Mouse (Mus musculus): ENCODE data around the gene Plekha6.

Gene Plekha6

DNA sequence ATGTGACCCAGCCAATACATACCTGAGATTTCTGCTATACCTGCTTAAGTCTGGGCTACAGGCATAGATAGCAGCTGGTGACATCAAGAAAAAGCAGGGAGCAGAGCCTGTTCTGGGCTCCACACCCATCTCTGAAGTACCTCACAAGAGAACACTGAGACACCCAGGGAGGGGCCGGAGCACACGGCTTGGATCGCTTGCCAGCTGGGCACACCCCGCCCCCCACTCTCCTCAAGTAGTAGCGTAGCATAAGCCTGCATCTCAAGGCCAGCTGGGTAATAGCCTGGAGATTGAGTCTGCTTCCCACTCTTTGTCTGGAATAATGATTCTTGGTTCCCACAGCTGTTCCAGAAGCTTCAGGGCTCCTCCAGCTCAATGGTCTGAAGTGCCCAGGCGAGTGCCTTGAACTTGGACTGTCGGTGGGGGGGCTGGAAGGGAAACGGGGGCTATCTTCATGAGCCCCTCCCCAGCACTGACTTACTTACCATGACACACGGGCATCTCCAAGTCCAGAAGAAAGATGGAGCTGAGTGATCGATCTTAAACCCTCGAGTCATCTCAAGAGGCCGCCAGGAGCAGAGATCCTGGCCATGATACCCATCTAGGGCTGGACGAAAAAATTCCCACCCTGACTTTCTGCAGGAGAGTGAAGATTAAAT is 157.4 kb downstream of the Plekha6 start, which contains the start of gene Kiss1:
Gene Kiss1, plus strand, starts transcription at position 609 of the 659 bp plus-strand sequence.
- no peak for DNase-seq (ENCODE audit: low read depth, low spot score)

GRCm38 (mm10) chr1:133323333-133323732 is 159.3 kb downstream of the Plekha6 start:
- no peak for DNase-seq (ENCODE audit: low read depth, low spot score)

DNA sequence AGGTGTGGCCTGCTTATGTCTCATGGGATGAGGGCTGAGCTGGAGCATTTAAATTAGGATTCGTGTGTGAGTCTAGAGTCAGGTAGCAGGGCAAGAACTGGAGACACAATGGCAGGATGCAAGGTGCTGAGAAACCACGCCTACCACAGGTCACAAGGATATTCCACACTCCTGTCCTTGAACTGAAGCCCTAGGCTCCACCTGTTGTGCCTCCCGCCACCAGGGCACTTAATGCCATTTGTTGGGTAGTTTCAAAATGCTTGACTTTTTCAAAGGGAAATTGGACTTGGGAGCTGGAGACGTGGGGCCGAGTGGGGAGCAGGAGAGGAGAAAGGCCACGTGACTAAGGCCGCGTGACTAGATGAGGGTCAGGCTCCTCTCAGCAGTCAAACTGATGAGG is 161.9 kb downstream of the Plekha6 start:
- DNase-seq (ENCODE audit: low read depth, low spot score), result peak; percentile 81

DNA sequence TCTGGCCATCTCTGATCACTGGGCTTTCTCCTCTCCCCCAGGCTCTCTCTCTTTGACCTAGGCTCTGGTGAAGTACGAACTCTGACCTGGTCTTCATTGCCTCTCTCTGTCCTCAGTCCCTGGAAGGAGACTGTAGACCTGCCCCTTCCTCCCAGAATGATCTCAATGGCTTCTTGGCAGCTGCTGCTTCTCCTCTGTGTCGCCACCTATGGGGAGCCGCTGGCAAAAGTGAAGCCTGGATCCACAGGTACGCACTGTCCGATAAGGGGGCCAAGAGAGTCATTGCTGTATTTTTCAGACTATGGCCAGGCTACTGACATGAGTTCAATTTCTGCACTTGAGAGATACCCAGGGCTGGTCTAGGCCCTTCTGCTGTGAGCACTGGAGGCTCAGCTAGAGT is 163.1 kb downstream of the Plekha6 start:
- peak; percentile 37 for DNase-seq (ENCODE audit: low read depth, low spot score)

GRCm38 (mm10) chr1:133328299-133328795 is 164.3 kb downstream of the Plekha6 start:
- DNase-seq (ENCODE audit: low read depth, low spot score), result no peak

DNA sequence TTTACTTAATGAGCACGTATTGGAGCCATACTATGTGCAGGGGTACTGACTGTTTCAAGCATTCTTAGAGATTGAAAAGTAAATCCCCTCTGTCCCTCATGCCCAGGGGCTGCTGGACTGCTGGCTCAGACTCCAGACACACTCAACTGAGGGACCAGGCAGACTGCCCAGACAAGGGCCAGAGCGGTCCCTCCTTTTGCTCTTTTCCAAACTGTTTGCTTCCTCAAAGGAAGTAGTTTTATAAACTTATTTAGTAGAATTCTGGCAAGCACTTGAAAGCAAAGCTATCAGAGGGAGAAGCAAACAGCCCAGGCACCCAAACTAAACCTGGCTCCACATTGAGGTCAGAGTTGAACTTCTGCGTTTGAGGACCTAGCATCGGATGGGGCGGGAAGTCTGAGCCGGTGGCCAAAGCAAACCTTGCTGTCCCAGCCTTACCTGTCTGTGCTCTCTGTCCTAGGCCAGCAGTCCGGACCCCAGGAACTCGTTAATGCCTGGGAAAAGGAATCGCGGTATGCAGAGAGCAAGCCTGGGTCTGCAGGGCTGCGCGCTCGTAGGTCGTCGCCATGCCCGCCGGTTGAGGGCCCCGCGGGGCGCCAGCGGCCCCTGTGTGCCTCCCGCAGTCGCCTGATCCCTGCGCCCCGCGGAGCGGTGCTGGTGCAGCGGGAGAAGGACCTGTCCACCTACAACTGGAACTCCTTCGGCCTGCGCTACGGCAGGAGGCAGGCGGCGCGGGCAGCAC is 165.1 kb downstream of the Plekha6 start:
- DNase-seq (ENCODE audit: low read depth, low spot score), result peak; percentile 56

DNA sequence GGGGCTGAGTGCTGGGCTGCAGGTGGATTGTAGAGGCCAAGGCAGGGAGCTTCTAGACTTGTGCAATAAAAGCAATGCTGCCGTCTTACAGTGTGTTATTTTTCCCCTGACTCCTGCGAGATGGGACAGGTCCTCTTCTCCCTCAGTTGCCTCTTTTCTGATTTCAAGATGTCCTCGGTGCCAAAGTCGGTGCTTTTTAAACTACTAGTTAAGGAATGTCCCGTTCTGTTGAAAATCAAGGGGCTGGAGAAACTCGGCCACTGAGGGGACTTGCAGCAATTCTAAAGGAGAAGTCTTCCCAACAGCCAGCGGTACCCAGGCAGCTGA is 165.6 kb downstream of the Plekha6 start:
- DNase-seq (ENCODE audit: low read depth, low spot score), result no peak

DNA sequence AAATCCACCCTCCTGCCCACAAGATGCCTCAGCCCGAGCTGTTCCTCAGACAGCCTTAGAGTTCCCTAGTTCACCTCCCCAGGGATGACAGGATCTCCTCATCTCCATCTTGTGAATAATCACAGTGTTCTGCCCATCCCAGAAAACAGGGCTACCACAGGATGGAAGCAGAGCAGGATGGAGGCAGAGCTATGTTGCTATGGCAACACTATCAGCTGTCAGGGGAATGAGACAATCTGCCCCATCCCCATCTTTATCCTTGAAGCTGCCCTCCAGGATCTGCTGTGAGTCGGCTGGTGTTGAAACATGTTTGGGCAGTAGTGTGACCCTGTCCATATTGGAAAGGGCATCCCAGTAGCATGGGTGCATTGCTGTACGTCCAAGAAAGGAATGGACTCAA is 167.1 kb downstream of the Plekha6 start:
- DNase-seq (ENCODE audit: low read depth, low spot score), result no peak

GRCm38 (mm10) chr1:133332656-133333430 is 168.8 kb downstream of the Plekha6 start:
- peak; percentile 62 for DNase-seq (ENCODE audit: low read depth, low spot score)

GRCm38 (mm10) chr1:133333937-133334336 is 169.9 kb downstream of the Plekha6 start:
- DNase-seq (ENCODE audit: low read depth, low spot score), result peak; percentile 64

GRCm38 (mm10) chr1:133340403-133340802 is 176.4 kb downstream of the Plekha6 start:
- peak; percentile 93 for DNase-seq (ENCODE audit: low read depth, low spot score)

GRCm38 (mm10) chr1:133344357-133344756 is 180.3 kb downstream of the Plekha6 start:
- no peak for DNase-seq (ENCODE audit: low read depth, low spot score)

DNA sequence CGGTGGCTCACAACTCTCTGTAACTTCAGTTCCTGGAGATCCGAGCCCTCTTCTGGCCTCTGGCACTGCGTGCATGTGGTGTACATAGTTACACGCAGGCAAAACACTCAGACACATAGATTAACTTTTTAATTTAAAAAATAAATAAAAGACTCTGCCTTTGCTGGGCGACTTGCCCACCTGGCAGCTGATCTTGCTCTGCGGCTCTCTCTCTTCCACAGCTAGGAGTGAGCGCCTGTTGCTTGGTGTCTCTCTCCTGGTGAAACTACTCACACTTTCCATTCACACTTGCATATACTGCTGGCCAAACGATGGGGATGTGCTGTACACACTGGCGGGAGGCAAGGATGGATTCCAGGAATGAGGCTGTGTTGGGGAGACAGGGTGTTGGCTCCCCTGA is 182.5 kb downstream of the Plekha6 start:
- DNase-seq (ENCODE audit: low read depth, low spot score), result no peak

- DNase-seq (ENCODE audit: low read depth, low spot score), result peak; percentile 69
Measured at GRCm38 (mm10) chr1:133347226-133347625, 183.2 kb downstream of the Plekha6 start.

DNA sequence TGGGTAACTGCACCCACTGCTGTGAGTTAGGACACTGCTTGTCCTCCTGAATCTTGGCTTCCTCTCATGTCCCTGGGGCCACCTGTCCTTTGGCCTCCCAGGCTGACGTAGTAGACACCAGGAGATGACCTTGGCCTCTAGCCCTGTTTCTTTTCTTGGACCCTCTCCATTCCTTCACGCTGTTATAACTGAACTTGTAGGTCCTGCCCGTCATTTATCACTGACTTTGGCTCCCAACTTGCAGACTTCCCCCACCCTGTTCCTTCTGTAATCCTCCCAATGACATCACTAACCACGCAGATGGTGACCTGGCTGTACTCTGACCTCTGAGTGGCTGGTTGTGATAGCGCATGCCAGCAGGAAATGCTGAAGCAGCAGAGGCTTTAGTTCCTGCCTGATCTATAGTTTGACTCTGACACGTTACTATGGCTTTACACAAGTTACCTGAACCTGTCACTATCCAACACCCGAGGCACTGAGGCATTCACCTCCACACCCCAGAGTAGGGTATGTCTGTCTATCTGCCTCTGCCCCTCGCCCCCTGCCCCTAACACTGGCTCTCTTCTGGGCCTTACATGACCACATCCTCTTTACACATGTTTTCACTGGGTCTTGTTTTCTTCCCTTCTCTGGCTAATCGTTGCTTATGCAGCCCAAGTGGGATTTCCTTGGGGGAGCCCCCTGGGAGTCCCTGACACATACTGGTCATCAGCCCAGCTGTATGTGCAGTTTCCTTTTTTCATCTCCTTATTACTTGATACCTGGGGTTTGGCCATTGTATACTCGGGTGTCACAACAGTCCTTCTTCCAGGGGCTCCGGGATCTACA is 183.9 kb downstream of the Plekha6 start:
- peak; percentile 70 for DNase-seq (ENCODE audit: low read depth, low spot score)

DNA sequence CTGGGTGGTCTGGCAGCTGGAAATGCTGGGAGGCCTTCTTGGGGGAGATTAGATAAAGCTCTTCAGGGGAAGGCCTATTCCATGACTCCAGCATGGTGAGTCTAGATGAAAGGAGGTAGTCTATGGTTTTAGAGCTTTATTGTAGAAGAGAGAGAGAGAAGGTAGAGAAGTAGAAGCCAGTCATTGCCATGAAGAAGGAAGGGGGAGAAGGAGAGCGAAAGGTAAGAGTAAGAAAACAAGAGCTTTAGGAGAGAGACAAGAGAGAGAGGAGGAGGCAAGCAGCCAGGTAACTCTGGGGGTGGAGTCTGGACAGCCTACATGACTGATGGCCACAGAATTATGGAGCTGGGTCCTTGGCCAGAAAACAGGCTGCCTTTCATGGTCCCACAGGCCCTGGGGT is 186.2 kb downstream of the Plekha6 start, which contains the start of gene Ren1:
Gene Ren1, plus strand, starts transcription at position 301 of the 400 bp plus-strand sequence.
- no peak for DNase-seq (ENCODE audit: low read depth, low spot score)

GRCm38 (mm10) chr1:133351762-133352161 is 187.8 kb downstream of the Plekha6 start:
- DNase-seq (ENCODE audit: low read depth, low spot score), result no peak
